Mouse (Mus musculus) embryonic fibroblast, embryonic 13.5 days (primary cell): Measurements from ENCODE around the gene Eif1b.

Experiments used
- CTCF ChIP-seq: IDR thresholded peaks from 2 replicates; pipeline ENCODE4 v1.5.1; 2011; ENCODE audit warnings: mild to moderate bottlenecking, control low read depth, low read length, moderate library complexity, borderline replicate concordance; ENCODE audit not compliant: insufficient read depth
- POLR2A ChIP-seq: IDR thresholded peaks from 2 replicates; pipeline ENCODE4 v1.6.1; 2011; ENCODE audit warnings: low read depth, mild to moderate bottlenecking, control low read depth, low read length, moderate library complexity

- TF ChIP-seq POLR2A (peak; percentile 55), CTCF (no peak)
Observed at GRCm38 (mm10) chr9:120492400-120493351, 644 bp downstream of the Eif1b start.
